Mouse (Mus musculus): ENCODE measurements at regions not wholly inside any gene's neighbourhood (a gene's known extent, or its start where the extent isn't known, plus 50 kb on each side); places are given as distances from the start of the nearest gene placed in this dataset.

GRCm38 (mm10) chr16:23838696-23839095, 52.1 kb downstream of the Sst start:
- DNase-seq (ENCODE audit: low spot score, missing footprints) = no peak
- H3K27me3 ChIP-seq (ENCODE audit: control insufficient read depth, insufficient read depth, low read length) = no peaks in the 10 kb centered on the region

GRCm38 (mm10) chr16:23838114-23838513, 52.6 kb downstream of the Sst start:
- no peak overlapping the region for H3K4me3 ChIP-seq (ENCODE audit: low read depth, low read length)
- H3K36me3 ChIP-seq (ENCODE audit: control insufficient read depth, insufficient read depth, low read length) = no peaks in the 10 kb centered on the region
- no peak overlapping the region for H3K4me2 ChIP-seq
- 75% methylated on average over 2 of the region's 2 CpGs for WGBS
- no peak for DNase-seq (ENCODE audit: low spot score, missing footprints)
- no peaks in the 10 kb centered on the region for H3K27me3 ChIP-seq (ENCODE audit: control insufficient read depth, insufficient read depth, low read length)
- ATAC-seq (ENCODE audit: low FRiP score) = no peak
- no peak overlapping the region for H3K9ac ChIP-seq (ENCODE audit: low read length)
- H3K9me3 ChIP-seq (ENCODE audit: control insufficient read depth, low read length) = no peaks in the 10 kb centered on the region
- H3K27ac ChIP-seq (ENCODE audit: low read depth, low read length) = no peak overlapping the region
- no peaks in the 10 kb centered on the region for H3K4me1 ChIP-seq (ENCODE audit: control insufficient read depth, insufficient read depth, low read length)

More at GRCm38 (mm10) chr16:23838696-23839095, 52.1 kb downstream of the Sst start:
- Histone ChIP-seq H3K9me3 (ENCODE audit: control insufficient read depth, low read length) (no peaks in the 10 kb centered on the region), H3K36me3 (ENCODE audit: control insufficient read depth, insufficient read depth, low read length) (no peaks in the 10 kb centered on the region), H3K4me1 (ENCODE audit: control insufficient read depth, insufficient read depth, low read length) (no peaks in the 10 kb centered on the region), H3K9ac (ENCODE audit: low read length) (no peak overlapping the region), H3K4me3 (ENCODE audit: low read depth, low read length) (no peak overlapping the region), H3K4me2 (no peak overlapping the region), H3K27ac (ENCODE audit: low read depth, low read length) (no peak overlapping the region)
- 83% methylated on average over 7 of the region's 7 CpGs for WGBS
- no peak for ATAC-seq (ENCODE audit: low FRiP score)

- Histone ChIP-seq H3K9me3 (ENCODE audit: control insufficient read depth, low read length) (no peaks in the 10 kb centered on the region), H3K27ac (ENCODE audit: low read depth, low read length) (no peak overlapping the region), H3K36me3 (ENCODE audit: control insufficient read depth, insufficient read depth, low read length) (no peaks in the 10 kb centered on the region), H3K4me3 (ENCODE audit: low read depth, low read length) (no peak overlapping the region), H3K27me3 (ENCODE audit: control insufficient read depth, insufficient read depth, low read length) (no peaks in the 10 kb centered on the region), H3K4me1 (ENCODE audit: control insufficient read depth, insufficient read depth, low read length) (no peaks in the 10 kb centered on the region), H3K9ac (ENCODE audit: low read length) (no peak overlapping the region), H3K4me2 (no peak overlapping the region)
- no peak for ATAC-seq (ENCODE audit: low FRiP score)
- WGBS = 63% methylated on average over 4 of the region's 4 CpGs
- no peak for DNase-seq (ENCODE audit: low spot score, missing footprints)
Measured at GRCm38 (mm10) chr16:23834991-23835390, 55.8 kb downstream of the Sst start.

GRCm38 (mm10) chr16:23833603-23834002, 57.2 kb downstream of the Sst start:
- no peaks in the 10 kb centered on the region for H3K27me3 ChIP-seq (ENCODE audit: control insufficient read depth, insufficient read depth, low read length)
- H3K4me2 ChIP-seq = no peak overlapping the region
- WGBS = 67% methylated on average over 2 of the region's 2 CpGs
- no peak overlapping the region for H3K9ac ChIP-seq (ENCODE audit: low read length)
- H3K27ac ChIP-seq (ENCODE audit: low read depth, low read length) = no peak overlapping the region
- H3K9me3 ChIP-seq (ENCODE audit: control insufficient read depth, low read length) = no peaks in the 10 kb centered on the region
- no peaks in the 10 kb centered on the region for H3K36me3 ChIP-seq (ENCODE audit: control insufficient read depth, insufficient read depth, low read length)
- DNase-seq (ENCODE audit: low spot score, missing footprints) (no peak), ATAC-seq (ENCODE audit: low FRiP score) (no peak)
- H3K4me1 ChIP-seq (ENCODE audit: control insufficient read depth, insufficient read depth, low read length) = no peaks in the 10 kb centered on the region
- H3K4me3 ChIP-seq (ENCODE audit: low read depth, low read length) = no peak overlapping the region

GRCm38 (mm10) chr16:23833042-23833423, 57.7 kb downstream of the Sst start:
- H3K27ac ChIP-seq (ENCODE audit: low read depth, low read length) = no peak overlapping the region
- DNase-seq (ENCODE audit: low spot score, missing footprints) = no peak
- no peak for ATAC-seq (ENCODE audit: low FRiP score)
- no peaks in the 10 kb centered on the region for H3K27me3 ChIP-seq (ENCODE audit: control insufficient read depth, insufficient read depth, low read length)
- H3K4me2 ChIP-seq = no peak overlapping the region
- H3K9ac ChIP-seq (ENCODE audit: low read length) = no peak overlapping the region
- WGBS = 64% methylated on average over 2 of the region's 2 CpGs
- no peaks in the 10 kb centered on the region for H3K36me3 ChIP-seq (ENCODE audit: control insufficient read depth, insufficient read depth, low read length)
- H3K4me3 ChIP-seq (ENCODE audit: low read depth, low read length) = no peak overlapping the region
- H3K4me1 ChIP-seq (ENCODE audit: control insufficient read depth, insufficient read depth, low read length) = no peaks in the 10 kb centered on the region
- H3K9me3 ChIP-seq (ENCODE audit: control insufficient read depth, low read length) = no peaks in the 10 kb centered on the region

GRCm38 (mm10) chr16:23832393-23833041, 58.2 kb downstream of the Sst start:
- no peak overlapping the region for H3K4me3 ChIP-seq (ENCODE audit: low read depth, low read length)
- no peak overlapping the region for H3K27ac ChIP-seq (ENCODE audit: low read depth, low read length)
- no peak overlapping the region for H3K9ac ChIP-seq (ENCODE audit: low read length)
- no peaks in the 10 kb centered on the region for H3K27me3 ChIP-seq (ENCODE audit: control insufficient read depth, insufficient read depth, low read length)
- 83% methylated on average over 9 of the region's 9 CpGs for WGBS
- no peaks in the 10 kb centered on the region for H3K36me3 ChIP-seq (ENCODE audit: control insufficient read depth, insufficient read depth, low read length)
- no peak for DNase-seq (ENCODE audit: low spot score, missing footprints)
- no peak overlapping the region for H3K4me2 ChIP-seq
- no peaks in the 10 kb centered on the region for H3K4me1 ChIP-seq (ENCODE audit: control insufficient read depth, insufficient read depth, low read length)
- no peak for ATAC-seq (ENCODE audit: low FRiP score)
- no peaks in the 10 kb centered on the region for H3K9me3 ChIP-seq (ENCODE audit: control insufficient read depth, low read length)

- DNase-seq (ENCODE audit: low spot score, missing footprints) (no peak), ATAC-seq (ENCODE audit: low FRiP score) (peak; percentile 70; the same call in 1 of the 2 replicates)
- no peak overlapping the region for H3K4me3 ChIP-seq (ENCODE audit: low read depth, low read length)
- no peaks in the 10 kb centered on the region for H3K9me3 ChIP-seq (ENCODE audit: control insufficient read depth, low read length)
- H3K9ac ChIP-seq (ENCODE audit: low read length) = no peak overlapping the region
- H3K36me3 ChIP-seq (ENCODE audit: control insufficient read depth, insufficient read depth, low read length) = no peaks in the 10 kb centered on the region
- no peaks in the 10 kb centered on the region for H3K4me1 ChIP-seq (ENCODE audit: control insufficient read depth, insufficient read depth, low read length)
- H3K27me3 ChIP-seq (ENCODE audit: control insufficient read depth, insufficient read depth, low read length) = no peaks in the 10 kb centered on the region
- H3K4me2 ChIP-seq = no peak overlapping the region
- no peak overlapping the region for H3K27ac ChIP-seq (ENCODE audit: low read depth, low read length)
- 86% methylated on average over 5 of the region's 5 CpGs for WGBS
Measured at GRCm38 (mm10) chr16:23825662-23826061, 65.1 kb downstream of the Sst start.

GRCm38 (mm10) chr16:23785216-23785615, 105.5 kb downstream of the Sst start:
- no peak overlapping the region for H3K4me3 ChIP-seq (ENCODE audit: low read depth, low read length)
- DNase-seq (ENCODE audit: low spot score, missing footprints) = no peak
- no peaks in the 10 kb centered on the region for H3K4me1 ChIP-seq (ENCODE audit: control insufficient read depth, insufficient read depth, low read length)
- 85% methylated on average over 2 of the region's 2 CpGs for WGBS
- ATAC-seq (ENCODE audit: low FRiP score) = no peak
- no peaks in the 10 kb centered on the region for H3K36me3 ChIP-seq (ENCODE audit: control insufficient read depth, insufficient read depth, low read length)
- no peak overlapping the region for H3K27ac ChIP-seq (ENCODE audit: low read depth, low read length)
- H3K9me3 ChIP-seq (ENCODE audit: control insufficient read depth, low read length) = no peaks in the 10 kb centered on the region
- no peak overlapping the region for H3K4me2 ChIP-seq
- H3K27me3 ChIP-seq (ENCODE audit: control insufficient read depth, insufficient read depth, low read length) = no peaks in the 10 kb centered on the region
- no peak overlapping the region for H3K9ac ChIP-seq (ENCODE audit: low read length)

GRCm38 (mm10) chr16:23784021-23784897, 106.5 kb downstream of the Sst start:
- no peak overlapping the region for H3K4me2 ChIP-seq
- H3K4me1 ChIP-seq (ENCODE audit: control insufficient read depth, insufficient read depth, low read length) = no peaks in the 10 kb centered on the region
- no peaks in the 10 kb centered on the region for H3K9me3 ChIP-seq (ENCODE audit: control insufficient read depth, low read length)
- H3K27ac ChIP-seq (ENCODE audit: low read depth, low read length) = no peak overlapping the region
- no peaks in the 10 kb centered on the region for H3K27me3 ChIP-seq (ENCODE audit: control insufficient read depth, insufficient read depth, low read length)
- H3K4me3 ChIP-seq (ENCODE audit: low read depth, low read length) = no peak overlapping the region
- H3K36me3 ChIP-seq (ENCODE audit: control insufficient read depth, insufficient read depth, low read length) = no peaks in the 10 kb centered on the region
- DNase-seq (ENCODE audit: low spot score, missing footprints) = no peak
- no peak overlapping the region for H3K9ac ChIP-seq (ENCODE audit: low read length)
- WGBS = 85% methylated on average over 6 of the region's 6 CpGs
- no peak for ATAC-seq (ENCODE audit: low FRiP score)

Measured in midbrain, embryonic 11.5 days (tissue).